Mouse (Mus musculus): Measurements from ENCODE around the gene Prdm10.

DNA sequence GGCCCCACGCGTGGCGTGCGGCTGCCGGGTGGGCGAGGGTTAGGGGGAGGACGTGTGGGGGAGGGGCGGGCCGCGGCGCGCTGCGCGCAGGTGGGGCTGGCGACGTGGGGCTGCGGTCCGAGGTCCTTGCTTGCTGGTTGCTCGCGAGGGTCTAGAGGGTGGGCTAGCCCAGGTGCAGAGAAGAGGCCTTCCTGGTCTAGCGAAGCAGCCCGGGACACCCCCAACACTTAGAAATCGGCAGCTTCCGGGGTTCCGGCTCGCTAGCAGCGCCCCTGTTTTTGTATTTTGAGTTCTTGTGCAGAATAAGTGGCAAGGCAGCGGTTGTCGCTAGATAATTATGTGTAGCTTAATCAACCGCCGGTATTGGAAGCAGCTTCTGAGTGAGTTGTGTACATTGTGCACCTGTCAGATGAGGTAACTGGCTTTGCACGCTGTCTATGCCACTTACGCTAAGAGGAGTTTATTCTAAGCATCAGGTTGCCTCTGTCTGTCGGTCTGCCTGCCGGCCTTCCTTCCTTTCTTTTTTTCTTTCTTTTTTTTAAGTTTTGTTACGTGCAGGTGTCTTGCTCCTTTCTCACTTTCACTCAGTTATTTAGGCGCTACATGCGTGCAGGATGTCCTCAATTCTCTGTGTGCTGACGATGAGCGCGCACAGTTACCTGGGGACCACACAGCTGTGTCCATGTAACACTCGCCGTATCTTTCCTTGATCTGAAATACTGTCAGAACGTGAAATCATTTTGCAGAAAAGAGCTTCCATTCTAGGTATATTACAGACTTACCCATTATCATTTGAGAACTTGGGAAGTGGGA, 106.2 kb downstream of the Prdm10 start:
- TF ChIP-seq POLR2A (IDR thresholded peaks at IDR 0.05; ENCODE audit: borderline replicate concordance, control insufficient read depth, low read depth, low read length) (no peak), CTCF (IDR thresholded peaks at IDR 0.05; ENCODE audit: control insufficient read depth, insufficient read depth, low read length) (no peak)
